Mouse (Mus musculus): Measurements from ENCODE around the gene Hist2h2aa2.
"Not testable (repeated sequence)": the region's sequence is repeated elsewhere in the genome, so short reads cannot be mapped to it uniquely, and the experiment has no call there.

The Hist2h2aa2 gene

GRCm38 (mm10) chr3:96237904-96238511, 2.1 kb downstream of the Hist2h2aa2 start:
- in situ Hi-C loops (cut with MboI; ENCODE audit: low sequenced_read_pairs): no loop called here

GRCm38 (mm10) chr3:96237335-96237903, 2.7 kb downstream of the Hist2h2aa2 start:
- in situ Hi-C loops (cut with MboI; ENCODE audit: low sequenced_read_pairs): no loop called here

GRCm38 (mm10) chr3:96236834-96237334, 3.2 kb downstream of the Hist2h2aa2 start:
- in situ Hi-C loops (cut with MboI; ENCODE audit: low sequenced_read_pairs): no loop called here

- in situ Hi-C loops (cut with MboI; ENCODE audit: low sequenced_read_pairs): no loop called here
Observed at GRCm38 (mm10) chr3:96235836-96236235, 4.2 kb downstream of the Hist2h2aa2 start.

GRCm38 (mm10) chr3:96234914-96235313, 5.2 kb downstream of the Hist2h2aa2 start:
- in situ Hi-C loops (cut with MboI; ENCODE audit: low sequenced_read_pairs): no loop called here

- in situ Hi-C loops (cut with MboI; ENCODE audit: low sequenced_read_pairs): no loop called here
Observed at GRCm38 (mm10) chr3:96231758-96232120, 8.3 kb downstream of the Hist2h2aa2 start.

- in situ Hi-C loops (cut with MboI; ENCODE audit: low sequenced_read_pairs): no loop called here
Observed at GRCm38 (mm10) chr3:96230910-96231757, 8.9 kb downstream of the Hist2h2aa2 start.

- in situ Hi-C loops (cut with MboI; ENCODE audit: low sequenced_read_pairs): no loop called here
Observed at GRCm38 (mm10) chr3:96230404-96230803, 9.7 kb downstream of the Hist2h2aa2 start.

- in situ Hi-C loops (cut with MboI; ENCODE audit: low sequenced_read_pairs): no loop called here
Observed at GRCm38 (mm10) chr3:96228828-96229227, 11.2 kb downstream of the Hist2h2aa2 start.

- in situ Hi-C loops (cut with MboI; ENCODE audit: low sequenced_read_pairs): no loop called here
Observed at GRCm38 (mm10) chr3:96226695-96227648, 13.1 kb downstream of the Hist2h2aa2 start.

GRCm38 (mm10) chr3:96225421-96225820, 14.7 kb downstream of the Hist2h2aa2 start:
- in situ Hi-C loops (cut with MboI; ENCODE audit: low sequenced_read_pairs): no loop called here

GRCm38 (mm10) chr3:96222774-96223173, 17.3 kb downstream of the Hist2h2aa2 start:
- in situ Hi-C loops (cut with MboI; ENCODE audit: low sequenced_read_pairs): no loop called here

GRCm38 (mm10) chr3:96221640-96222038, 18.4 kb downstream of the Hist2h2aa2 start:
- in situ Hi-C loops (cut with MboI; ENCODE audit: low sequenced_read_pairs): no loop called here

- in situ Hi-C loops (cut with MboI; ENCODE audit: low sequenced_read_pairs): no loop called here
Observed at GRCm38 (mm10) chr3:96220765-96221639, 19.1 kb downstream of the Hist2h2aa2 start, which contains the start of the genes Hist2h2ac and Hist2h2be. Gene Hist2h2ac (minus strand): TSS chr3:96220880. Gene Hist2h2be (plus strand): TSS chr3:96221119.

- in situ Hi-C loops (cut with MboI; ENCODE audit: low sequenced_read_pairs): not testable (repeated sequence)
Observed at GRCm38 (mm10) chr3:96220131-96220764, 19.8 kb downstream of the Hist2h2aa2 start.

- in situ Hi-C loops (cut with MboI; ENCODE audit: low sequenced_read_pairs): no loop called here
Observed at GRCm38 (mm10) chr3:96219661-96220130, 20.4 kb downstream of the Hist2h2aa2 start, which contains the start of the genes Bola1 and Hist2h2ab. Gene Bola1 (minus strand): TSS chr3:96219709. Gene Hist2h2ab (plus strand): TSS chr3:96219865.

- in situ Hi-C loops (cut with MboI; ENCODE audit: low sequenced_read_pairs): no loop called here
Observed at GRCm38 (mm10) chr3:96219191-96219641, 20.9 kb downstream of the Hist2h2aa2 start.

GRCm38 (mm10) chr3:96209242-96209641, 30.8 kb downstream of the Hist2h2aa2 start:
- in situ Hi-C loops (cut with MboI; ENCODE audit: low sequenced_read_pairs): no loop called here

- in situ Hi-C loops (cut with MboI; ENCODE audit: low sequenced_read_pairs): no loop called here
Observed at GRCm38 (mm10) chr3:96207819-96208218, 32.3 kb downstream of the Hist2h2aa2 start.

Measured in CH12F3 (cell line).